Mouse (Mus musculus): Measurements from ENCODE around the gene Efhd1. TPM values are rescaled to one million over a fixed set of nuclear protein-coding genes. Genes with fewer than 3 reads are reported as not detected.

Gene Efhd1
- 0.51 and 0.58 TPM in 2 replicates for polyA plus RNA-seq (2014; fragmentation: Nextera tagmentation; extraction: Ambion mirVana)

- peaks cover 14% of the 10 kb centered on the region for H3K4me1 ChIP-seq (ENCODE audit: control insufficient read depth, insufficient read depth, low read length)
- no peaks in the 10 kb centered on the region for H3K9me3 ChIP-seq (ENCODE audit: control insufficient read depth, low read length)
- H3K4me2 ChIP-seq (ENCODE audit: low read depth): peak within 1 kb of the TSS; percentile 82
- H3K4me3 ChIP-seq (ENCODE audit: low read depth, low read length): peak within 1 kb of the TSS; percentile 47
- peak within 1 kb of the TSS; percentile 36; the same call in 1 of the 2 replicates for H3K9ac ChIP-seq (ENCODE audit: low read length)
- ATAC-seq (ENCODE audit: insufficient read depth, low FRiP score, low TSS enrichment): no peak
- peaks cover 58% of the 10 kb centered on the region for H3K27me3 ChIP-seq (ENCODE audit: control insufficient read depth, insufficient read depth, low read length)
- H3K36me3 ChIP-seq (ENCODE audit: control insufficient read depth, insufficient read depth, low read length): no peaks in the 10 kb centered on the region
- WGBS: under 1% methylated on average over 70 of the region's 70 CpGs
- peak; percentile 59 for DNase-seq (ENCODE audit: low spot score)
- H3K27ac ChIP-seq (ENCODE audit: low read depth, low read length): no peak within 1 kb of the TSS
Observed at GRCm38 (mm10) chr1:87264134-87265006, at the start of gene Efhd1. Efhd1 (plus strand) TSS chr1:87264363.

GRCm38 (mm10) chr1:87214748-87215147 lies 49.4 kb upstream of the Efhd1 start:
- 0 out of 2 replicates have a peak overlapping the region, but pooled peaks have one; percentile 97 for H3K27ac ChIP-seq (ENCODE audit: low read depth, low read length)
- peaks cover 13% of the 10 kb centered on the region for H3K4me1 ChIP-seq (ENCODE audit: control insufficient read depth, insufficient read depth, low read length)
- H3K4me3 ChIP-seq (ENCODE audit: low read depth, low read length): peak overlapping the region; percentile 76
- H3K27me3 ChIP-seq (ENCODE audit: control insufficient read depth, insufficient read depth, low read length): no peaks in the 10 kb centered on the region
- H3K9ac ChIP-seq (ENCODE audit: low read length): peak overlapping the region; percentile 90
- peak overlapping the region; percentile 62 for H3K4me2 ChIP-seq (ENCODE audit: low read depth)
- DNase-seq (ENCODE audit: low spot score) (no peak), ATAC-seq (ENCODE audit: insufficient read depth, low FRiP score, low TSS enrichment) (no peak)
- WGBS: 39% methylated on average over 4 of the region's 4 CpGs
- H3K36me3 ChIP-seq (ENCODE audit: control insufficient read depth, insufficient read depth, low read length): peaks cover under 1% of the 10 kb centered on the region; the same call in 1 of the 2 replicates
- no peaks in the 10 kb centered on the region for H3K9me3 ChIP-seq (ENCODE audit: control insufficient read depth, low read length)

- ATAC-seq (ENCODE audit: insufficient read depth, low FRiP score, low TSS enrichment) (no peak), DNase-seq (ENCODE audit: low spot score) (no peak)
- H3K4me3 ChIP-seq (ENCODE audit: low read depth, low read length): no peak overlapping the region
- no peak overlapping the region for H3K4me2 ChIP-seq (ENCODE audit: low read depth)
- H3K9ac ChIP-seq (ENCODE audit: low read length): no peak overlapping the region
- no peaks in the 10 kb centered on the region for H3K27me3 ChIP-seq (ENCODE audit: control insufficient read depth, insufficient read depth, low read length)
- WGBS: 62% methylated on average over 3 of the region's 3 CpGs
- peaks cover 11% of the 10 kb centered on the region for H3K4me1 ChIP-seq (ENCODE audit: control insufficient read depth, insufficient read depth, low read length)
- H3K36me3 ChIP-seq (ENCODE audit: control insufficient read depth, insufficient read depth, low read length): peaks cover 20% of the 10 kb centered on the region
- no peak overlapping the region for H3K27ac ChIP-seq (ENCODE audit: low read depth, low read length)
- H3K9me3 ChIP-seq (ENCODE audit: control insufficient read depth, low read length): no peaks in the 10 kb centered on the region
Observed at GRCm38 (mm10) chr1:87217938-87218337, 46.2 kb upstream of the Efhd1 start.

GRCm38 (mm10) chr1:87225739-87226138 lies 38.4 kb upstream of the Efhd1 start:
- H3K9me3 ChIP-seq (ENCODE audit: control insufficient read depth, low read length): no peaks in the 10 kb centered on the region
- ATAC-seq (ENCODE audit: insufficient read depth, low FRiP score, low TSS enrichment): no peak
- peaks cover 38% of the 10 kb centered on the region for H3K36me3 ChIP-seq (ENCODE audit: control insufficient read depth, insufficient read depth, low read length)

GRCm38 (mm10) chr1:87226409-87227159 lies 37.6 kb upstream of the Efhd1 start:
- Histone ChIP-seq H3K27me3 (ENCODE audit: control insufficient read depth, insufficient read depth, low read length) (no peaks in the 10 kb centered on the region), H3K4me1 (ENCODE audit: control insufficient read depth, insufficient read depth, low read length) (no peaks in the 10 kb centered on the region), H3K4me2 (ENCODE audit: low read depth) (no peak overlapping the region), H3K9ac (ENCODE audit: low read length) (no peak overlapping the region), H3K4me3 (ENCODE audit: low read depth, low read length) (no peak overlapping the region), H3K9me3 (ENCODE audit: control insufficient read depth, low read length) (no peaks in the 10 kb centered on the region), H3K27ac (ENCODE audit: low read depth, low read length) (no peak overlapping the region), H3K36me3 (ENCODE audit: control insufficient read depth, insufficient read depth, low read length) (peaks cover 33% of the 10 kb centered on the region)
- no peak for ATAC-seq (ENCODE audit: insufficient read depth, low FRiP score, low TSS enrichment)
- DNase-seq (ENCODE audit: low spot score): no peak
- 100% methylated on average over 1 of the region's 1 CpGs for WGBS

More at GRCm38 (mm10) chr1:87225739-87226138, 38.4 kb upstream of the Efhd1 start:
- H3K27ac ChIP-seq (ENCODE audit: low read depth, low read length): no peak overlapping the region
- H3K27me3 ChIP-seq (ENCODE audit: control insufficient read depth, insufficient read depth, low read length): no peaks in the 10 kb centered on the region
- H3K4me2 ChIP-seq (ENCODE audit: low read depth): no peak overlapping the region
- 97% methylated on average over 8 of the region's 8 CpGs for WGBS
- no peak overlapping the region for H3K4me3 ChIP-seq (ENCODE audit: low read depth, low read length)
- no peak for DNase-seq (ENCODE audit: low spot score)
- no peaks in the 10 kb centered on the region for H3K4me1 ChIP-seq (ENCODE audit: control insufficient read depth, insufficient read depth, low read length)
- no peak overlapping the region for H3K9ac ChIP-seq (ENCODE audit: low read length)

GRCm38 (mm10) chr1:87227160-87227550 lies 37.0 kb upstream of the Efhd1 start:
- Histone ChIP-seq H3K27ac (ENCODE audit: low read depth, low read length) (no peak overlapping the region), H3K4me2 (ENCODE audit: low read depth) (no peak overlapping the region), H3K4me1 (ENCODE audit: control insufficient read depth, insufficient read depth, low read length) (no peaks in the 10 kb centered on the region), H3K27me3 (ENCODE audit: control insufficient read depth, insufficient read depth, low read length) (no peaks in the 10 kb centered on the region), H3K9ac (ENCODE audit: low read length) (no peak overlapping the region), H3K36me3 (ENCODE audit: control insufficient read depth, insufficient read depth, low read length) (peaks cover 31% of the 10 kb centered on the region), H3K4me3 (ENCODE audit: low read depth, low read length) (no peak overlapping the region), H3K9me3 (ENCODE audit: control insufficient read depth, low read length) (no peaks in the 10 kb centered on the region)
- DNase-seq (ENCODE audit: low spot score) (no peak), ATAC-seq (ENCODE audit: insufficient read depth, low FRiP score, low TSS enrichment) (no peak)
- WGBS: 87% methylated on average over 3 of the region's 3 CpGs

- Histone ChIP-seq H3K27ac (ENCODE audit: low read depth, low read length) (no peak overlapping the region), H3K9ac (ENCODE audit: low read length) (no peak overlapping the region), H3K27me3 (ENCODE audit: control insufficient read depth, insufficient read depth, low read length) (no peaks in the 10 kb centered on the region), H3K4me3 (ENCODE audit: low read depth, low read length) (no peak overlapping the region), H3K9me3 (ENCODE audit: control insufficient read depth, low read length) (no peaks in the 10 kb centered on the region), H3K4me2 (ENCODE audit: low read depth) (no peak overlapping the region), H3K36me3 (ENCODE audit: control insufficient read depth, insufficient read depth, low read length) (peaks cover 30% of the 10 kb centered on the region), H3K4me1 (ENCODE audit: control insufficient read depth, insufficient read depth, low read length) (no peaks in the 10 kb centered on the region)
- ATAC-seq (ENCODE audit: insufficient read depth, low FRiP score, low TSS enrichment): no peak
- no peak for DNase-seq (ENCODE audit: low spot score)
- 79% methylated on average over 5 of the region's 5 CpGs for WGBS
Observed at GRCm38 (mm10) chr1:87230606-87231005, 33.6 kb upstream of the Efhd1 start.

- Histone ChIP-seq H3K36me3 (ENCODE audit: control insufficient read depth, insufficient read depth, low read length) (peaks cover 21% of the 10 kb centered on the region), H3K4me1 (ENCODE audit: control insufficient read depth, insufficient read depth, low read length) (no peaks in the 10 kb centered on the region), H3K4me2 (ENCODE audit: low read depth) (no peak overlapping the region), H3K9me3 (ENCODE audit: control insufficient read depth, low read length) (no peaks in the 10 kb centered on the region), H3K27ac (ENCODE audit: low read depth, low read length) (no peak overlapping the region), H3K27me3 (ENCODE audit: control insufficient read depth, insufficient read depth, low read length) (no peaks in the 10 kb centered on the region), H3K4me3 (ENCODE audit: low read depth, low read length) (no peak overlapping the region), H3K9ac (ENCODE audit: low read length) (no peak overlapping the region)
- 82% methylated on average over 7 of the region's 7 CpGs for WGBS
- DNase-seq (ENCODE audit: low spot score) (no peak), ATAC-seq (ENCODE audit: insufficient read depth, low FRiP score, low TSS enrichment) (no peak)
Observed at GRCm38 (mm10) chr1:87232197-87232596, 32.0 kb upstream of the Efhd1 start.
